Mouse (Mus musculus): ENCODE data around the gene Dcun1d2.

The Dcun1d2 gene

GRCm38 (mm10) chr8:13254019-13254418 is 33.9 kb downstream of the Dcun1d2 start, which contains the start of gene Adprhl1:
Gene Adprhl1, minus strand, starts transcription at chr8:13254162.
- peak; percentile 73 for DNase-seq (ENCODE audit: low read depth, low spot score)

GRCm38 (mm10) chr8:13253413-13253812 is 34.5 kb downstream of the Dcun1d2 start:
- DNase-seq (ENCODE audit: low read depth, low spot score) = no peak

- DNase-seq (ENCODE audit: low read depth, low spot score) = no peak
These were observed 35.1 kb downstream of the Dcun1d2 start for GRCm38 (mm10) chr8:13252837-13253236.

- no peak for DNase-seq (ENCODE audit: low read depth, low spot score)
These were observed 43.5 kb downstream of the Dcun1d2 start for GRCm38 (mm10) chr8:13244343-13244880.

- no peak for DNase-seq (ENCODE audit: low read depth, low spot score)
These were observed 44.7 kb downstream of the Dcun1d2 start for GRCm38 (mm10) chr8:13242985-13243870.

GRCm38 (mm10) chr8:13240691-13241090 is 47.2 kb downstream of the Dcun1d2 start:
- DNase-seq (ENCODE audit: low read depth, low spot score) = no peak

- no peak for DNase-seq (ENCODE audit: low read depth, low spot score)
These were observed 47.9 kb downstream of the Dcun1d2 start for GRCm38 (mm10) chr8:13240055-13240454.

GRCm38 (mm10) chr8:13234803-13235202 is 53.1 kb downstream of the Dcun1d2 start:
- no peak for DNase-seq (ENCODE audit: low read depth, low spot score)

GRCm38 (mm10) chr8:13230471-13230870 is 57.5 kb downstream of the Dcun1d2 start:
- no peak for DNase-seq (ENCODE audit: low read depth, low spot score)

- DNase-seq (ENCODE audit: low read depth, low spot score) = no peak
These were observed 58.1 kb downstream of the Dcun1d2 start for GRCm38 (mm10) chr8:13229802-13230201.

- DNase-seq (ENCODE audit: low read depth, low spot score) = no peak
These were observed 58.9 kb downstream of the Dcun1d2 start for GRCm38 (mm10) chr8:13228923-13229610.

- DNase-seq (ENCODE audit: low read depth, low spot score) = no peak
These were observed 60.7 kb downstream of the Dcun1d2 start for GRCm38 (mm10) chr8:13227184-13227583.

- no peak for DNase-seq (ENCODE audit: low read depth, low spot score)
These were observed 61.6 kb downstream of the Dcun1d2 start for GRCm38 (mm10) chr8:13226288-13226687.

GRCm38 (mm10) chr8:13224426-13224825 is 63.5 kb downstream of the Dcun1d2 start:
- DNase-seq (ENCODE audit: low read depth, low spot score) = no peak

GRCm38 (mm10) chr8:13218441-13218840 is 69.5 kb downstream of the Dcun1d2 start:
- no peak for DNase-seq (ENCODE audit: low read depth, low spot score)

- no peak for DNase-seq (ENCODE audit: low read depth, low spot score)
These were observed 69.9 kb downstream of the Dcun1d2 start for GRCm38 (mm10) chr8:13217986-13218385.

GRCm38 (mm10) chr8:13217093-13217492 is 70.8 kb downstream of the Dcun1d2 start:
- DNase-seq (ENCODE audit: low read depth, low spot score) = no peak

GRCm38 (mm10) chr8:13216386-13216785 is 71.5 kb downstream of the Dcun1d2 start:
- no peak for DNase-seq (ENCODE audit: low read depth, low spot score)

GRCm38 (mm10) chr8:13213479-13214268 is 74.3 kb downstream of the Dcun1d2 start:
- peak; percentile 70 for DNase-seq (ENCODE audit: low read depth, low spot score)

GRCm38 (mm10) chr8:13209770-13210169 is 78.2 kb downstream of the Dcun1d2 start:
- no peak for DNase-seq (ENCODE audit: low read depth, low spot score)

GRCm38 (mm10) chr8:13208627-13209355 is 79.1 kb downstream of the Dcun1d2 start:
- DNase-seq (ENCODE audit: low read depth, low spot score) = no peak

Measured in WW6 (cell line).